Mouse (Mus musculus) Patski (cell line): ENCODE measurements around the gene Abca5. TPM values are rescaled to one million over a fixed set of nuclear protein-coding genes. Genes with fewer than 3 reads are reported as not detected.
A peak's percentile ranks its signal among the peaks of the same experiment; 100 is the strongest.

ENCODE experiments used
- ATAC-seq: fragments of 100-300 bp; one replicate; pipeline ENCODE4 v1.8.0; 2021
- CTCF ChIA-PET: fragments of 350-600 bp; sonication (Branson Sonifier 250); formaldehyde crosslinking; loops from one replicate; lab custom pipeline; 2022; ENCODE audit warnings: inconsistent platforms; lab: Charles Lee
- POLR2A ChIA-PET: fragments of 350-600 bp; sonication (Branson Sonifier 250); formaldehyde crosslinking; loops from one replicate; lab custom pipeline; 2022; ENCODE audit warnings: antibody characterized with exemption, inconsistent platforms; lab: Charles Lee
- DNase-seq: peaks from one replicate; pipeline ENCODE4 v3.0.0-alpha.2; 2011; ENCODE audit warnings: low read depth, low spot score
- H3K27me3 ChIP-seq: fragments of 371-371 bp; one replicate; pipeline ENCODE4 v1.5.1; 2021
- CTCF ChIP-seq: fragments of 100-300 bp; IDR thresholded peaks from one replicate; pipeline ENCODE4 v1.5.1; 2021
- in situ Hi-C: fragments of 300-500 bp; cut with MboI; formaldehyde crosslinking; loops from 3 replicates; pipeline ENCODE4 v1.11.1; 2018; ENCODE audit warnings: low pct_unique_long_range_greater_than_20kb, mixed read lengths
- polyA plus RNA-seq: library from polyadenylated mRNA; unstranded; gene quantifications from one replicate; pipeline ENCODE4 v1.2.3, GENCODE M21; 2021

Abca5 gene
- polyA plus RNA-seq, 1 experiment from 2014 or later = 4.8 TPM

GRCm38 (mm10) chr11:110306475-110307168 lies 30.9 kb downstream of the Abca5 start:
- no peaks in the 10 kb centered on the region for H3K27me3 ChIP-seq
- CTCF ChIA-PET = interaction anchor here (0.8 kb wide), 1 partner anchor 192 kb away, joined by 3 read pairs; no protein-coding TSS in a partner anchor
- POLR2A ChIA-PET = no interaction called here
- ATAC-seq = no peak
- in situ Hi-C loops = no loop called here
- no peak for DNase-seq
- TF ChIP-seq CTCF = no peak

- ChIA-PET CTCF (no interaction called here), POLR2A (no interaction called here)
- in situ Hi-C loops = no loop called here
- no peak for TF ChIP-seq CTCF
- H3K27me3 ChIP-seq = no peaks in the 10 kb centered on the region
- DNase-seq (no peak), ATAC-seq (no peak)
These were observed 34.1 kb downstream of the Abca5 start for GRCm38 (mm10) chr11:110303411-110303810.

GRCm38 (mm10) chr11:110297917-110298533 lies 39.5 kb downstream of the Abca5 start:
- POLR2A ChIA-PET = no interaction called here
- DNase-seq = no peak

GRCm38 (mm10) chr11:110290586-110290985 lies 46.9 kb downstream of the Abca5 start:
- TF ChIP-seq CTCF = peak; percentile 19
- ATAC-seq = no peak
- ChIA-PET POLR2A (no interaction called here), CTCF (interaction anchor here (0.9 to 1.5 kb wide), 2 partner anchors 9 to 19 kb away, joined by 3 read pairs; no protein-coding TSS in a partner anchor)
- DNase-seq = no peak
- no peaks in the 10 kb centered on the region for H3K27me3 ChIP-seq
- in situ Hi-C loops = no loop called here

More at GRCm38 (mm10) chr11:110297917-110298533, 39.5 kb downstream of the Abca5 start:
- in situ Hi-C loops = no loop called here
- TF ChIP-seq CTCF = no peak
- no peak for ATAC-seq
- CTCF ChIA-PET = no interaction called here
- H3K27me3 ChIP-seq = no peaks in the 10 kb centered on the region

GRCm38 (mm10) chr11:110288423-110288822 lies 49.1 kb downstream of the Abca5 start:
- in situ Hi-C loops = no loop called here
- CTCF ChIA-PET = no interaction called here
- TF ChIP-seq CTCF = peak; percentile 30
- H3K27me3 ChIP-seq = no peaks in the 10 kb centered on the region
- DNase-seq = no peak
- POLR2A ChIA-PET = interaction anchor here (0.6 kb wide), 2 partner anchors 10 to 287 kb away, joined by 3 to 7 read pairs; no protein-coding TSS in a partner anchor
- no peak for ATAC-seq

- ChIA-PET CTCF (interaction anchor here (1.2 kb wide), 1 partner anchor 16 kb away, joined by 3 read pairs; no protein-coding TSS in a partner anchor), POLR2A (no interaction called here)
- no peak for DNase-seq
- in situ Hi-C loops = no loop called here
- no peak for ATAC-seq
- TF ChIP-seq CTCF = no peak
- H3K27me3 ChIP-seq = no peaks in the 10 kb centered on the region
These were observed 49.8 kb downstream of the Abca5 start for GRCm38 (mm10) chr11:110287694-110288093.

- TF ChIP-seq CTCF = no peak
- ATAC-seq = no peak
- ChIA-PET POLR2A (no interaction called here), CTCF (interaction anchor here (1.1 to 1.2 kb wide), 2 partner anchors 14 to 15 kb away, joined by 3 read pairs; no protein-coding TSS in a partner anchor)
- H3K27me3 ChIP-seq = no peaks in the 10 kb centered on the region
- no peak for DNase-seq
- in situ Hi-C loops = no loop called here
These were observed 51.2 kb downstream of the Abca5 start for GRCm38 (mm10) chr11:110286331-110286730.

- in situ Hi-C loops = no loop called here
- DNase-seq (no peak), ATAC-seq (no peak)
- ChIA-PET POLR2A (no interaction called here), CTCF (interaction anchor here (0.9 to 1.8 kb wide), 3 partner anchors 9 to 663 kb away, joined by 3 to 11 read pairs (median 4); no protein-coding TSS in a partner anchor)
- no peak for TF ChIP-seq CTCF
- no peaks in the 10 kb centered on the region for H3K27me3 ChIP-seq
These were observed 52.7 kb downstream of the Abca5 start for GRCm38 (mm10) chr11:110284849-110285248.

- ATAC-seq = no peak
- H3K27me3 ChIP-seq = no peaks in the 10 kb centered on the region
- DNase-seq = no peak
- CTCF ChIA-PET = interaction anchor here (0.9 to 1.8 kb wide), 4 partner anchors 9 to 663 kb away, joined by 3 to 11 read pairs (median 4); no protein-coding TSS in a partner anchor
- POLR2A ChIA-PET = no interaction called here
- TF ChIP-seq CTCF = no peak
- in situ Hi-C loops = no loop called here
These were observed 53.2 kb downstream of the Abca5 start for GRCm38 (mm10) chr11:110284185-110284787.

GRCm38 (mm10) chr11:110274794-110275193 lies 62.7 kb downstream of the Abca5 start:
- ChIA-PET CTCF (no interaction called here), POLR2A (no interaction called here)
- no peak for TF ChIP-seq CTCF
- in situ Hi-C loops = loop anchor here (25.0 kb wide), 1 partner anchor 587 kb away; no protein-coding TSS in a partner anchor
- ATAC-seq = no peak
- DNase-seq = no peak
- no peaks in the 10 kb centered on the region for H3K27me3 ChIP-seq
